Mouse (Mus musculus) megakaryocyte, embryonic 14.5 days (primary cell): ENCODE measurements around the gene Apobec2.

ENCODE experiments used
- FLI1 ChIP-seq: IDR thresholded peaks from 2 replicates; pipeline ENCODE4 v1.6.1; 2012; ENCODE audit warnings: low read length, inconsistent platforms, mixed read lengths
- GATA1 ChIP-seq: IDR thresholded peaks from 3 replicates; pipeline ENCODE4 v1.6.1; 2012; ENCODE audit warnings: mixed read lengths, low read length, inconsistent platforms, borderline replicate concordance

DNA sequence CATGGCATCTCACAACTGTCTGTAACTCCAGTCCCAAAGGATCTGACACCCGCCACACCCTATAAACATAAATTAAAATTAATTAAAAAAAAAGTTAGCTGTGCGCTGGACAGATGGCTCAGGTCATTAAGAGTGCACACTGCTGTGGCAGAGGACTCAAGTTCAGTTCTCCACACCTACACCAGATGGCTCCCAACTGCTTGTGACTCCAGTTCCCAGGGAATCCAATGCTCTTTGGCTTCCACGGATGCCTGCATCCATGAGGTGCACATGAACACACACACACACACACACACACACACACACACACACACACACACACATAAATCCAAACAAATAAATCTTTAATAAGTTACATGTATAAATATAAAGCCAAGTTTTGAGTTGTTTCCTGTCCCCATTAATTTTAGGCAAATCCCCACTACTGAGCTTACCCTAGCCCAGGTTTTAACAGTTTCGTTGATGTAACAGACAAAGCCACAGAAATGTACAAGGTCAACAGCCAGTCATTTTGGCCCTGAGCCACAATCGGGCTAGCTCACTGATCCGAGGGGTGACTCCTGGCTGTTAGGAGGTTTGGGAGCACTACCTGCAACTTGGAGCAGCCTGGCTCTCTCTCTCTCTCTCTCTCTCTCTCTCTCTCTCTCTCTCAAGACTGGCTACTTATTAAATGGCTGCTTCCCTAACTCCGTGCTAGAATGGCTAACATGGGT, 10.2 kb upstream of the Apobec2 start:
- TF ChIP-seq GATA1: no peak
- TF ChIP-seq FLI1: no peak
